Mouse (Mus musculus) testis, adult 2 months (tissue): ENCODE results near the gene Atp2c2. TPM values are rescaled to one million over a fixed set of nuclear protein-coding genes. Genes with fewer than 3 reads are reported as not detected.
A peak's percentile ranks its signal among the peaks of the same experiment; 100 is the strongest.

Experiments used
- H3K27ac ChIP-seq: fragments of 200-500 bp; 2 replicates; pipeline ENCODE4 v1.5.1; 2012; ENCODE audit warnings: low read depth, low read length; ENCODE audit not compliant: control insufficient read depth, insufficient read depth
- H3K27me3 ChIP-seq: fragments of 200-500 bp; 2 replicates; pipeline ENCODE4 v1.6.1; 2012; ENCODE audit warnings: mild to moderate bottlenecking, low read length, moderate library complexity; ENCODE audit not compliant: control insufficient read depth, insufficient read depth
- H3K36me3 ChIP-seq: fragments of 200-500 bp; 2 replicates; pipeline ENCODE4 v1.6.1; 2012; ENCODE audit warnings: mild to moderate bottlenecking, low read length; ENCODE audit not compliant: control insufficient read depth, insufficient read depth
- H3K4me1 ChIP-seq: fragments of 200-500 bp; 2 replicates; pipeline ENCODE4 v1.6.1; 2012; ENCODE audit warnings: low read length; ENCODE audit not compliant: control insufficient read depth, insufficient read depth
- H3K4me3 ChIP-seq: fragments of 200-500 bp; 2 replicates; pipeline ENCODE4 v1.5.1; 2012; ENCODE audit warnings: low read depth, mild to moderate bottlenecking, low read length, moderate library complexity, mixed read lengths; ENCODE audit not compliant: control insufficient read depth
- CTCF ChIP-seq: fragments of 200-500 bp; IDR thresholded peaks from 2 replicates; pipeline ENCODE4 v1.5.1; 2012; ENCODE audit warnings: low read depth, mild to moderate bottlenecking, inconsistent platforms, low read length, moderate library complexity; ENCODE audit not compliant: control insufficient read depth, insufficient read depth, insufficient replicate concordance
- POLR2A ChIP-seq: fragments of 200-500 bp; IDR thresholded peaks from 2 replicates; pipeline ENCODE4 v1.6.1; 2012; ENCODE audit warnings: low read depth, mild to moderate bottlenecking, inconsistent platforms, low read length, moderate library complexity; ENCODE audit not compliant: control insufficient read depth
- polyA plus RNA-seq: library from polyadenylated mRNA; depleted of rRNA; stranded (reverse); fragments of >200 nt; gene quantifications from 2 replicates; pipeline ENCODE4 v1.2.3, GENCODE M21; 2012

Atp2c2 gene
- polyA plus RNA-seq, 1 experiment, result 1.2 TPM

GRCm38 (mm10) chr8:119678138-119678843, 21.5 kb upstream of the Atp2c2 start:
- H3K4me1 ChIP-seq, result peaks cover 3% of the 10 kb centered on the region; the same call in 1 of the 2 replicates
- no peak overlapping the region for H3K27ac ChIP-seq
- TF ChIP-seq POLR2A (no peak), CTCF (peak; percentile 97)
- H3K4me3 ChIP-seq, result peak overlapping the region; percentile 63
- no peaks in the 10 kb centered on the region for H3K36me3 ChIP-seq
- no peaks in the 10 kb centered on the region for H3K27me3 ChIP-seq

- Histone ChIP-seq H3K36me3 (no peaks in the 10 kb centered on the region), H3K27ac (no peak overlapping the region), H3K4me3 (no peak overlapping the region), H3K4me1 (peaks cover 3% of the 10 kb centered on the region; the same call in 1 of the 2 replicates), H3K27me3 (no peaks in the 10 kb centered on the region)
- TF ChIP-seq CTCF (no peak), POLR2A (no peak)
These were observed 20.6 kb upstream of the Atp2c2 start for GRCm38 (mm10) chr8:119679184-119679583.

GRCm38 (mm10) chr8:119690602-119691001, 9.2 kb upstream of the Atp2c2 start:
- Histone ChIP-seq H3K4me1 (no peaks in the 10 kb centered on the region), H3K27ac (no peak overlapping the region), H3K27me3 (no peaks in the 10 kb centered on the region), H3K36me3 (no peaks in the 10 kb centered on the region), H3K4me3 (no peak overlapping the region)
- no peak for TF ChIP-seq CTCF
- TF ChIP-seq POLR2A, result no peak

- H3K4me3 ChIP-seq, result no peak overlapping the region
- no peaks in the 10 kb centered on the region for H3K4me1 ChIP-seq
- no peaks in the 10 kb centered on the region for H3K36me3 ChIP-seq
- TF ChIP-seq POLR2A (no peak), CTCF (no peak)
- H3K27ac ChIP-seq, result no peak overlapping the region
- H3K27me3 ChIP-seq, result no peaks in the 10 kb centered on the region
These were observed 7.8 kb upstream of the Atp2c2 start for GRCm38 (mm10) chr8:119691989-119692388.

- Histone ChIP-seq H3K4me1 (peaks cover under 1% of the 10 kb centered on the region; the same call in 1 of the 2 replicates), H3K27me3 (no peaks in the 10 kb centered on the region), H3K4me3 (no peak overlapping the region), H3K36me3 (no peaks in the 10 kb centered on the region), H3K27ac (no peak overlapping the region)
- TF ChIP-seq POLR2A, result no peak
- no peak for TF ChIP-seq CTCF
These were observed 5.1 kb upstream of the Atp2c2 start for GRCm38 (mm10) chr8:119694696-119695095.

GRCm38 (mm10) chr8:119697163-119697562, 2.6 kb upstream of the Atp2c2 start:
- TF ChIP-seq CTCF, result no peak
- TF ChIP-seq POLR2A, result no peak
- Histone ChIP-seq H3K27me3 (no peaks in the 10 kb centered on the region), H3K4me1 (peaks cover 3% of the 10 kb centered on the region), H3K27ac (no peak overlapping the region), H3K4me3 (no peak overlapping the region), H3K36me3 (no peaks in the 10 kb centered on the region)

GRCm38 (mm10) chr8:119698960-119699359, 849 bp upstream of the Atp2c2 start:
- H3K4me3 ChIP-seq, result no peak overlapping the region
- TF ChIP-seq POLR2A, result no peak
- TF ChIP-seq CTCF, result peak; percentile 67
- no peaks in the 10 kb centered on the region for H3K36me3 ChIP-seq
- peaks cover 3% of the 10 kb centered on the region for H3K4me1 ChIP-seq
- H3K27ac ChIP-seq, result no peak overlapping the region
- no peaks in the 10 kb centered on the region for H3K27me3 ChIP-seq
